Mouse (Mus musculus): ENCODE measurements around the gene Slc26a10. TPM values are rescaled to one million over a fixed set of nuclear protein-coding genes. Genes with fewer than 3 reads are reported as not detected.

The Slc26a10 gene
- total RNA-seq (2014; rRNA removed): 0.31 TPM in 1 of 2 replicates, not detected in the other
- 0.79 and 1.1 TPM in 2 replicates for polyA plus RNA-seq (2015; fragmentation: Nextera tagmentation; extraction: Ambion mirVana)

- ATAC-seq (0 out of 2 replicates have a peak, but pooled peaks have one; percentile 21), DNase-seq (ENCODE audit: low spot score) (peak; percentile 59)
- H3K4me2 ChIP-seq (ENCODE audit: low read depth, low read length): peak within 1 kb of the TSS; percentile 47
- 3% methylated on average over 31 of the region's 34 CpGs for WGBS
- peaks cover 21% of the 10 kb centered on the region for H3K27me3 ChIP-seq (ENCODE audit: insufficient read depth, low read length)
- H3K27ac ChIP-seq: no peak within 1 kb of the TSS
- no peaks in the 10 kb centered on the region for H3K9me3 ChIP-seq (ENCODE audit: low read length)
- H3K9ac ChIP-seq (replicated peaks; ENCODE audit: low read length): 0 out of 2 replicates have a peak within 1 kb of the TSS, but pooled peaks have one; percentile 24
- peak within 1 kb of the TSS; percentile 18 for H3K4me3 ChIP-seq (ENCODE audit: low read length)
- no peak for TF ChIP-seq CTCF (IDR thresholded peaks at IDR 0.05; ENCODE audit: low read depth)
- H3K4me1 ChIP-seq (ENCODE audit: insufficient read depth, low read length): peaks cover 9% of the 10 kb centered on the region
- H3K36me3 ChIP-seq (ENCODE audit: insufficient read depth, low read length): no peaks in the 10 kb centered on the region
Observed at GRCm38 (mm10) chr10:127179871-127180694, at the start of gene Slc26a10. TSS of gene Slc26a10 (minus strand) at chr10:127180645.

- TF ChIP-seq CTCF (IDR thresholded peaks at IDR 0.05; ENCODE audit: low read depth): peak; percentile 84
- Histone ChIP-seq H3K27me3 (ENCODE audit: insufficient read depth, low read length) (no peaks in the 10 kb centered on the region), H3K4me2 (ENCODE audit: low read depth, low read length) (no peak overlapping the region), H3K4me1 (ENCODE audit: insufficient read depth, low read length) (no peaks in the 10 kb centered on the region), H3K9ac (replicated peaks; ENCODE audit: low read length) (no peak overlapping the region), H3K27ac (no peak overlapping the region), H3K9me3 (ENCODE audit: low read length) (no peaks in the 10 kb centered on the region), H3K36me3 (ENCODE audit: insufficient read depth, low read length) (peaks cover 39% of the 10 kb centered on the region; the same call in 1 of the 2 replicates), H3K4me3 (ENCODE audit: low read length) (no peak overlapping the region)
- peak; percentile 82 for DNase-seq (ENCODE audit: low spot score)
- WGBS: 28% methylated on average over 4 of the region's 4 CpGs
- peak; percentile 11; the same call in 1 of the 2 replicates for ATAC-seq
Observed at GRCm38 (mm10) chr10:127228897-127229296, 48.5 kb upstream of the Slc26a10 start.

- peaks cover 29% of the 10 kb centered on the region; the same call in 1 of the 2 replicates for H3K36me3 ChIP-seq (ENCODE audit: insufficient read depth, low read length)
Observed at GRCm38 (mm10) chr10:127227163-127227562, 46.7 kb upstream of the Slc26a10 start.

GRCm38 (mm10) chr10:127226318-127226895, 46.0 kb upstream of the Slc26a10 start:
- DNase-seq (ENCODE audit: low spot score) (peak; percentile 43), ATAC-seq (peak; percentile 28; the same call in 1 of the 2 replicates)
- H3K36me3 ChIP-seq (ENCODE audit: insufficient read depth, low read length): peaks cover 23% of the 10 kb centered on the region; the same call in 1 of the 2 replicates
- 64% methylated on average over 8 of the region's 8 CpGs for WGBS
- no peak overlapping the region for H3K4me3 ChIP-seq (ENCODE audit: low read length)
- TF ChIP-seq CTCF (IDR thresholded peaks at IDR 0.05; ENCODE audit: low read depth): peak; percentile 55
- H3K9ac ChIP-seq (replicated peaks; ENCODE audit: low read length): no peak overlapping the region
- no peak overlapping the region for H3K27ac ChIP-seq
- no peaks in the 10 kb centered on the region for H3K27me3 ChIP-seq (ENCODE audit: insufficient read depth, low read length)
- no peaks in the 10 kb centered on the region for H3K4me1 ChIP-seq (ENCODE audit: insufficient read depth, low read length)
- no peak overlapping the region for H3K4me2 ChIP-seq (ENCODE audit: low read depth, low read length)
- H3K9me3 ChIP-seq (ENCODE audit: low read length): no peaks in the 10 kb centered on the region

More at GRCm38 (mm10) chr10:127227163-127227562, 46.7 kb upstream of the Slc26a10 start:
- Histone ChIP-seq H3K9ac (replicated peaks; ENCODE audit: low read length) (no peak overlapping the region), H3K27me3 (ENCODE audit: insufficient read depth, low read length) (no peaks in the 10 kb centered on the region), H3K4me1 (ENCODE audit: insufficient read depth, low read length) (no peaks in the 10 kb centered on the region), H3K9me3 (ENCODE audit: low read length) (no peaks in the 10 kb centered on the region), H3K4me3 (ENCODE audit: low read length) (no peak overlapping the region), H3K27ac (no peak overlapping the region), H3K4me2 (ENCODE audit: low read depth, low read length) (no peak overlapping the region)
- no peak for DNase-seq (ENCODE audit: low spot score)
- ATAC-seq: no peak
- TF ChIP-seq CTCF (IDR thresholded peaks at IDR 0.05; ENCODE audit: low read depth): no peak
- WGBS: 84% methylated on average over 8 of the region's 8 CpGs

- DNase-seq (ENCODE audit: low spot score) (no peak), ATAC-seq (no peak)
- 23% methylated on average over 10 of the region's 10 CpGs for whole genome bisulfite sequencing
- Histone ChIP-seq H3K4me3 (ENCODE audit: low read length) (no peak overlapping the region), H3K4me2 (ENCODE audit: low read depth, low read length) (no peak overlapping the region), H3K36me3 (ENCODE audit: insufficient read depth, low read length) (peaks cover 16% of the 10 kb centered on the region; the same call in 1 of the 2 replicates), H3K9me3 (ENCODE audit: low read length) (no peaks in the 10 kb centered on the region), H3K4me1 (ENCODE audit: insufficient read depth, low read length) (no peaks in the 10 kb centered on the region), H3K27me3 (ENCODE audit: insufficient read depth, low read length) (no peaks in the 10 kb centered on the region), H3K9ac (replicated peaks; ENCODE audit: low read length) (no peak overlapping the region), H3K27ac (no peak overlapping the region)
- no peak for TF ChIP-seq CTCF (IDR thresholded peaks at IDR 0.05; ENCODE audit: low read depth)
Observed at GRCm38 (mm10) chr10:127225732-127226131, 45.3 kb upstream of the Slc26a10 start.

- DNase-seq (ENCODE audit: low spot score) (no peak), ATAC-seq (no peak)
- peaks cover 12% of the 10 kb centered on the region; the same call in 1 of the 2 replicates for H3K36me3 ChIP-seq (ENCODE audit: insufficient read depth, low read length)
- WGBS: 31% methylated on average over 6 of the region's 6 CpGs
- no peak for TF ChIP-seq CTCF (IDR thresholded peaks at IDR 0.05; ENCODE audit: low read depth)
- no peaks in the 10 kb centered on the region for H3K9me3 ChIP-seq (ENCODE audit: low read length)
- H3K4me2 ChIP-seq (ENCODE audit: low read depth, low read length): no peak overlapping the region
- no peak overlapping the region for H3K27ac ChIP-seq
- H3K27me3 ChIP-seq (ENCODE audit: insufficient read depth, low read length): no peaks in the 10 kb centered on the region
- no peaks in the 10 kb centered on the region for H3K4me1 ChIP-seq (ENCODE audit: insufficient read depth, low read length)
- no peak overlapping the region for H3K4me3 ChIP-seq (ENCODE audit: low read length)
- H3K9ac ChIP-seq (replicated peaks; ENCODE audit: low read length): no peak overlapping the region
Observed at GRCm38 (mm10) chr10:127225213-127225612, 44.8 kb upstream of the Slc26a10 start.

Measured in hindbrain, postnatal 0 days (tissue).